Mouse (Mus musculus): ENCODE data around the gene Ccdc149. TPM values are rescaled to one million over a fixed set of nuclear protein-coding genes. Genes with fewer than 3 reads are reported as not detected.
A peak's percentile ranks its signal among the peaks of the same experiment; 100 is the strongest.

Ccdc149 gene
- total RNA-seq, 2 experiments from 2014 or later = 0.68 to 1.3 TPM

DNA sequence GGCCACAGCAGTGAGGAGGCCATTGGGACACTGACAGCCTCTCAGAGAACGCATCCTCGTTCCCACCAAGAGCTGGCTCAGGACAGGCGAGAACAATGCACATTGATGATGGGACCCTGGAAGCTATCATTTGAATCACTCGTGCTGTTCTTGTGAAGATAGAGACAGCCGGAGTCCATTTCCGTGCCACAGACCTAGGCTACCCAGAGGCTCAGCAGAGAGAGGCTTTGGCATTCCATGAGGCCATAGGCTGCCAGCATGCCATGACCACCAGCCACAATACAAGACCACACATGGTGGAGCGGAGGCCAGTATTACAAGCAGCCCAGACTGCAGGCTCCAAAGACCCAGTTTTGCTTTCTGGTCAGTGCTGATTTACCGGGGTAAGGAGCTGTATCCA is 88.5 kb downstream of the Ccdc149 start:
- no peak for DNase-seq (ENCODE audit: low spot score)

DNA sequence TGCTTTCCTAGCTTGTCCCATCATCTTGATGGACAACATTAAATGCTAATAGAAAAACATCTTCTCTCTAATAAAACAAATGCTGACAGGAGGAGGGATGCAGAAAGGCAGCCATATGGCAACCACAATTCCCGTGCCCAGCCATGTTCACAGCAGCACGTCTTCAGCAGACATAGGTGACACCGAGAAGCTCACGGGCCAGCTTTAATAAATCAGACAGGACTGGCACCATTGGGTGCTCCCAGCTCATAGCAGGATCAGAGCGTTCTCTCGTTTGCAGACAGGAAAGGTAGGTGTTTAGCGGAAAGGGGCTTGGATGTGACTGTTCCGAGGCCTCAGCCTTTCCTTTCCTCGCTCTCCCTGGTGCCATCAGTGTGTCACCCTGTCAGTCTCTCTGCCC is 95.5 kb downstream of the Ccdc149 start:
- DNase-seq (ENCODE audit: low spot score) = no peak

- DNase-seq (ENCODE audit: low spot score) = no peak
Measured at GRCm38 (mm10) chr5:52370901-52371300, 100.4 kb downstream of the Ccdc149 start.

- no peak for DNase-seq (ENCODE audit: low spot score)
Measured at GRCm38 (mm10) chr5:52367866-52368840, 103.2 kb downstream of the Ccdc149 start.

GRCm38 (mm10) chr5:52366661-52367060 is 104.7 kb downstream of the Ccdc149 start:
- DNase-seq (ENCODE audit: low spot score) = no peak

DNA sequence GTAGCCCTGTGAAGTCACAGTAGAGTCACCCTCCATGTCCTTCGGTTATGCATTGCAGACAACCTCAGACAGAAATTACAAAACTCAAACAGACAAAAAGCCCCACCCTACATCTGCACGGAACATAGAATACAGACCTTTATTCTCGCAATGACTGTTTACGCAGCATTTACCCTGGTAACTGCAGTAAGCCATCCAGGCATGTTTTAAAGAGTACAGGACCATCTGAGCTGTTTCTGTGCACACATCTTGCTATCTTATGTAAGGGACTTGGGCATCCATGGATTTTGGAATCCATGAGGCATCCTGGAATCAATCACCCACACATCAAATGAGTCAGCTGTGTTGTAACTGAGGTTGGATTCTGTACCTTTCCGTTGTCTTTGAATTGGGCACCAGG is 105.4 kb downstream of the Ccdc149 start:
- DNase-seq (ENCODE audit: low spot score) = no peak

DNA sequence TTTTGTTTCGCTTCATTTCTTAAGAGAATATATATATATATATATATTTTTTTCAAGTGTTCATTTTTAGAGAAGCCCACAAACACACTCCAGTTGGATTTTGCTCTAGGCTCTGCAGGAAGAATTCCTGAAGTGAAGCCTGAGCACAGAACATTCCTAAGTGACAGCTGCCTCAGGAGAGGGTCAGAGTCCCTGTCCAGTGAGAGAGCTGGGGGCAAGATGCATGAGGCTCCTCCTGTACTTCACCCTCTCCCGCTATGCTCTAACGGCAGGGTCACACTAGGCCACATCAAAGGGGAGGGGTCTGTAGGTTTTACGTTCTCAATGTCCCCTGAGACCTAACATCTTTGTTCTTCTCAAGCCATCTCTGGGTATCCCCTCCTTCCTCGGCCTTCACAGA is 106.8 kb downstream of the Ccdc149 start:
- no peak for DNase-seq (ENCODE audit: low spot score)

DNA sequence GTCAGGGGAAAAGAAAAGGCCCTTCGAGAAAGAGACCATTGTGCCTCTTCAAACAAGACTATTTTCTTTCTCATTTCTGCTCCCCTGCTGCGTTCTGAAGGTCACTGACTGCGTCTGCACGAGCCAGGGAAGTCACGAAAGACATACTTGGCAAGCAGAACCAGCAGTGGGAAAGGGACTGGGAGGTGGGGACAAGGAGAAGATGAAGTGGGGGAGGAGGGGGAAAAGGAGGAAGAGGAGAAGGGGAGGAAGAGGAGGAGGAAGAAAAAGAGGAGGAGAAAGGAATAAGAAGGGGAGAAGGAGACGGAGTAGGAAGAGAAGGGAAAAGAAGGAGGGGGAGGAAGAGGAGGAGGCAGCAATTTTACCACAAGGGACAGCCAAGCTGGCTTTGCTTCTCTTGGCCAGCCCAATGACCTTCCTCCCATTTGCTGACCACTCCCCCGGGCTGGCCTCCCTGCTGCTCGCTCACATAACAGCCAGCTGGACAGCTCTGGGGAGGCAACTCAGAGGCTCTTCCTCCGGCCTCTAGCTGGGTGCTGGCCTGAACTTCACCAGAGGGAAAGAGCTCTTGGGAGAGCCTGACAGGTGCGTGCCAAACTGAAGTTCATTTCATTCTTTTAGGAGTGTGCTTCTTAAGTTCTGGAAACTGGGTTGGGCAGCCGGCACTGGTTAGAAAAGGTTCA is 107.7 kb downstream of the Ccdc149 start, which contains the start of gene Sod3:
TSS of gene Sod3 (plus strand) at position 324 of the 683 bp plus-strand sequence.
- peak; percentile 75 for DNase-seq (ENCODE audit: low spot score)

DNA sequence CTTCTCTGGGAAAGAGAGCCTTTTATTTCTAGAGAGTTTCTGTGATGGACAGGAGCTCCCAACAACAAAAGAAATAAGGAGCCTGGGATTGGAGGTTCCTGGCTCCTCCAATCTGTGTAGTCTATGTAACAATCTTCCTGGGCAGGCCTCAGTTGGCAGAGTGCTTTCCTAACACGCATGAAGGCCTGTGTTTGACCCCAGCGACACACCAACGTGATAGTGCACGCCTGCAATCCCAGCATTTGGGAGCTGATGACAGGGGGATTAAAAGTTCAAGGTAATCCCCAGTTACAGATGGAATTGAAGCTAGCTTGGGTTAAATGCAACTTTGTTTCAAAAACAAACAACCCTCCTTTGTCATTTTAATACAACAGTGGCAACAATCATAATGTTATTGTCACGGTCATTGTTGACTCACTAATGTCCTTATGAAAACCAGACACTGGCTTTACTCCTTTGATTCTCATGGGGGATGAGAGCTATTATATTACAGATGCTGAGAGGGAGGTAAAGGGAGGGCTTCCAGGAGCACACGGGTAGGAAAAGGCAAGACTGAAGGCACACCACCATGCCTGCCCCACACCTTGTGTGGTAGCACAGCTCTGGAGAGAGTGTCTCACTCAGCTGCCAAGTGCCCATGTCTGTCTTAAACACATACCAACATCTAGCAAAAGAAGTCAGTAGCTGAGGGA is 108.4 kb downstream of the Ccdc149 start:
- no peak for DNase-seq (ENCODE audit: low spot score)

GRCm38 (mm10) chr5:52360286-52361049 is 110.9 kb downstream of the Ccdc149 start:
- DNase-seq (ENCODE audit: low spot score) = no peak

- no peak for DNase-seq (ENCODE audit: low spot score)
Measured at GRCm38 (mm10) chr5:52358120-52358519, 113.2 kb downstream of the Ccdc149 start.

DNA sequence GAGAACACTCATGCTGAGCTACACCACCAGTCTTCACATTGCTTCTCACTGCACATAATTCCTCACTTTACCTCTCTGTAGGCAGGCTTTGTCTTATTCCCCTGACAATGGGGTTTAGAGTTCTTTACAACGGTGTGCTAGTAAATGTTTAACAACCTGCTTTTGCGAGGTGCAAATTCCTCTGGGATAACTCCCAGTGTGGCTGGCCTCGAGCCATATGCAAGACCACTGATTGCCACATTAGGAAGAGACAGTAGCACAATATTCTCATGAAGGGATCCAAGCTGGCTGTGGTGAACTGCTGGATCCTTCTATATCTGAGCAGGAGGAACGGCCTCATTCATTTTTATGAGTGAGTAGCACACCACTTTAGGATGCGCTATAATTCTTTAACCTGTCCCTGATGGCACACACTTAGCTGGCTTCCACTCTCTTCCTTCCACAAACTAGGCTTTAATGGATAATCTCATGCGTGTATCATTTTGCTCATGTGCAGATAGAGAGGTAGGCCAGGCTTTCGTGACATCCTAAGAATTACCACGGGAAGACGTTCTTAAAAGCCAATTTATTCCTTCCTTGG is 114.1 kb downstream of the Ccdc149 start:
- no peak for DNase-seq (ENCODE audit: low spot score)

DNA sequence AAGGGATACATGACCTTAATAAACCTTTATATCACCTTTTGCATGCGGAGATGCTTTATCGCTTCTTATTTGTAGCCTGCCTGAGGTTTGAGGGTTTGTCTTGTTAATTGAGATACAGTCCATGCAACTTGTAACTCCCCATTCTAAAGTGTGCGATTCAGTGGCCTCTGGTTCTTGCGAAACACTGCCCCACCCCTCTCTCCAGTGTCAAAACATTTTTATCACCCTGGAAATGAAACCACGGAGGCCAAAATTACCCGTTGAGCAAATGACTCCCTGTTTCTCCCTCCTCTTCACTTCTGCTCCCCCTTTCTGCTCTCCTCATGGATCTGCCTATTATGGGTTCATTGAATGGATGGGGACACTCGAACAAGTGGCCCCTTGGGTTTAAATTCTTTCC is 115.7 kb downstream of the Ccdc149 start:
- DNase-seq (ENCODE audit: low spot score) = peak; percentile 59

- DNase-seq (ENCODE audit: low spot score) = no peak
Measured at GRCm38 (mm10) chr5:52354441-52354840, 116.9 kb downstream of the Ccdc149 start.

GRCm38 (mm10) chr5:52352730-52353129 is 118.6 kb downstream of the Ccdc149 start:
- DNase-seq (ENCODE audit: low spot score) = no peak

GRCm38 (mm10) chr5:52351561-52351960 is 119.8 kb downstream of the Ccdc149 start:
- no peak for DNase-seq (ENCODE audit: low spot score)

DNA sequence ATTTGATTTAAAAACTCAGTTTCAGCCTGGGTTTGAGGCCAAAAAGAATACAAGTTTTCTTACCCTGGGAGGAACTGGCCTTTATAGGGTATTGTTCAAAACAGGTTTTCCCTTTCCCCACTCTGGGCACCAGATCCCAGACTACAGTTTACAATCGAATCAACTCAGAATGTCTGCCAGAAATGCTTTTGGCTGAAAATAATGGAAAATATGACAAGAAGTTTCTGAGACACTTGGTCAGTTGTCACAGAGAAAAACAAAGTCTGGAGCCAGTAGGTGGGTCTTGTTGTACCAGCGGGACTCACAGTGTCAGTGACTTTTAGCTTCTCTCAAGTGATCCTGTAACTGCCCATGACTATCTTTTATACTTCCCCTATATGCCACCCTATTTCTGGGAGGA is 120.9 kb downstream of the Ccdc149 start:
- peak; percentile 59 for DNase-seq (ENCODE audit: low spot score)

DNA sequence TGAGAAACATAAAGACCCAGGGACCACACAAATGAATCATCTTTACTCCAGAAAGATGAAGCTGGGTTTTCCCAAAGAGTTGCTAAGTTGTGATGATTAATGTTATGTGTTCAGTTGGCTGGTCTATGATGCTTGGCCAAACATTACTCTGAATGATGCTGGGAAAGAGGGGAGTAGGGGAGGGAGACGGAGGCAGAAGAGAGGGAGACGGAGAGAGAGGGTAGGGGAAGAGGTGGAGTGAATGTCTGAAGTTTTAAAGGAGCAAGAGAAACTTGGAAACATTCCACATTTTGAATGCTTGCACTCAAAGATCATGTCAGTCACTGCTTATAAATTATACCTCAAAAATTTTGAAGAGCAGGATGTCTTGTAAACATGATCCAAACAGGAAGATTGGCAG is 124.4 kb downstream of the Ccdc149 start:
- no peak for DNase-seq (ENCODE audit: low spot score)

- DNase-seq (ENCODE audit: low spot score) = no peak
Measured at GRCm38 (mm10) chr5:52339134-52339533, 132.2 kb downstream of the Ccdc149 start.

- DNase-seq (ENCODE audit: low spot score) = no peak
Measured at GRCm38 (mm10) chr5:52335590-52335989, 135.7 kb downstream of the Ccdc149 start.

DNA sequence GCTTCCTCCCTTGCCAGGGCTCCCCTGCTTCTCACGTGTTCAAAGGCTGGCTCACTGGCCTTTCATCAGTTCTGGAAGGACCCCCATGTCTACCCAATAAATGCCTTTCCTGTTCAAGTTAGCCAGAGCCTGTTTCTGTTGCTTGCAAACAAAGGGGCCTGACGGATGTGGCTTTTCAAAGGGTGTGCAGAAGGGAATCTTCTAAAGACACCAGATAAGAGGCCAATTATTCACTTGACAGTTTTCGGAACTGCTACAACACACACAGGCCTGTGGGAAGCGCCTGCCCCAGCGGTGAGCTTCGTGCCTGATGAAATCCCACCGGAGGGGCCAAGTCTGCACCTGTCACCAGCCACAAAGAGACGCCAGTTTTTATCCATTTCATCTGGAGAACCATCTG is 139.2 kb downstream of the Ccdc149 start:
- no peak for DNase-seq (ENCODE audit: low spot score)
